9 mouse cellular contexts compared by ENCODE assay signal in the genomic region with DNA sequence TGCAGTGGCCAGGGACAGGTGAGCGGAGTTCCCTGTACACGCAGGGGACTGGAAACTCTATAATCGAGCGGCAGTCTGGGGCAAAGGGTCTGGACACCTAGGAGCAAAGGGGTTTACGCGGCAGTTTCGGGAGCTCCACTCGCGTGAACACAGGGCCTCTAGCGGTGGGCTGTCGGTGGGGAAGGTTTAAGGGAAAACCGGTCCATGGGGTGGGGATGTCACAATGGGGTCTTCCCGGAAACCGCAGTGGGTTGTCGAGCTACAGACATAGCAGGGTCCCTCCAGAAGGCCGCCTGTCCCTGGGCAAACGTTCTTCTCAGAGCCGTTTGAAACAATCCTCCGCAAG.
DNase-seq lines count a peak whose midpoint lies in the region; ATAC-seq and TF ChIP-seq lines count a peak whose summit lies in the region.
"Had no signal": no experiment of that assay in that cellular context is flagged by ENCODE, and none has a peak within 500 bp of the region (broad histone marks: within the 10 kb centered on the region; RNA-seq: fewer than 3 reads in every experiment).

No protein-coding gene starts in this region.

- H3K9me3 ChIP-seq in heart, embryonic 11.5 days (replicated peaks; ENCODE audit: control insufficient read depth, low read length) = no peaks in the 10 kb centered on the region
- H3K9me3 ChIP-seq in embryonic facial prominence, embryonic 11.5 days (replicated peaks; ENCODE audit: control insufficient read depth, low read length) = no peaks in the 10 kb centered on the region
- H3K9me3 ChIP-seq in midbrain, embryonic 16.5 days (replicated peaks; ENCODE audit: control insufficient read depth, low read length, poor library complexity, severe bottlenecking) = no peaks in the 10 kb centered on the region

- H3K27ac ChIP-seq in heart, embryonic 11.5 days (ENCODE audit: low read depth, low read length) = peak overlapping the region; percentile 94
- H3K27ac ChIP-seq in embryonic facial prominence, embryonic 11.5 days (replicated peaks; ENCODE audit: low read depth, low read length) = peak overlapping the region; percentile 97
- H3K27ac ChIP-seq in midbrain, embryonic 16.5 days (ENCODE audit: low read length) = peak overlapping the region; percentile 99

- H3ac ChIP-seq in C2C12 (ENCODE audit: control insufficient read depth, insufficient read length, low read depth) = peak overlapping the region; percentile 97

- H3K4me3 ChIP-seq in heart, embryonic 11.5 days (ENCODE audit: low read depth, low read length) = peak overlapping the region; percentile 97
- H3K4me3 ChIP-seq in C2C12 (ENCODE audit: insufficient read depth, poor library complexity, severe bottlenecking) = peak overlapping the region; percentile 78
- peak overlapping the region; percentile 90 for H3K4me3 ChIP-seq in embryonic facial prominence, embryonic 11.5 days (ENCODE audit: low read depth, low read length)
- peak overlapping the region; percentile 96 for H3K4me3 ChIP-seq in midbrain, embryonic 16.5 days (ENCODE audit: low read depth, low read length)

- TF ChIP-seq CTCF in C2C12 (IDR thresholded peaks at IDR 0.05; ENCODE audit: control insufficient read depth, insufficient read depth, insufficient read length) = no peak

- WGBS in heart, embryonic 11.5 days (ENCODE audit: insufficient replicate concordance) = under 1% methylated on average over 19 of the region's 19 CpGs
- under 1% methylated on average over 19 of the region's 19 CpGs for WGBS in embryonic facial prominence, embryonic 11.5 days
- WGBS in midbrain, embryonic 16.5 days = under 1% methylated on average over 19 of the region's 19 CpGs

- H3K4me1 ChIP-seq in heart, embryonic 11.5 days (ENCODE audit: control insufficient read depth, insufficient read depth, low read length) = peaks cover 33% of the 10 kb centered on the region
- no peaks in the 10 kb centered on the region for H3K4me1 ChIP-seq in embryonic facial prominence, embryonic 11.5 days (ENCODE audit: control insufficient read depth, insufficient read depth, low read length)
- H3K4me1 ChIP-seq in midbrain, embryonic 16.5 days (ENCODE audit: control insufficient read depth, insufficient read depth, low read length) = peaks cover 23% of the 10 kb centered on the region

- ATAC-seq in heart, embryonic 11.5 days (replicated peaks; ENCODE audit: insufficient number of reproducible peaks, low FRiP score, low TSS enrichment) = peak; percentile 36
- no peak for ATAC-seq in embryonic facial prominence, embryonic 11.5 days (replicated peaks; ENCODE audit: insufficient number of reproducible peaks, low FRiP score, low TSS enrichment, low read depth)
- peak; percentile 46 for ATAC-seq in inflammation-experienced regulatory T-cells, adult 6 months
- ATAC-seq in midbrain, embryonic 16.5 days = no peak; the same call in 1 of the 2 replicates

- H3K9ac ChIP-seq in heart, embryonic 11.5 days (ENCODE audit: low read depth, low read length) = peak overlapping the region; percentile 94
- H3K9ac ChIP-seq in embryonic facial prominence, embryonic 11.5 days (replicated peaks; ENCODE audit: low read length) = peak overlapping the region; percentile 92
- peak overlapping the region; percentile 100 for H3K9ac ChIP-seq in midbrain, embryonic 16.5 days (ENCODE audit: low read depth, low read length)

- H3K4me2 ChIP-seq in heart, embryonic 11.5 days = peak overlapping the region; percentile 82
- H3K4me2 ChIP-seq in embryonic facial prominence, embryonic 11.5 days (ENCODE audit: low read depth, low read length) = peak overlapping the region; percentile 96
- H3K4me2 ChIP-seq in midbrain, embryonic 16.5 days (ENCODE audit: low read length) = peak overlapping the region; percentile 76

- peaks cover 49% of the 10 kb centered on the region for H3K79me2 ChIP-seq in C2C12 (ENCODE audit: control insufficient read depth, insufficient read depth)

- H3K79me3 ChIP-seq in C2C12 (ENCODE audit: low read depth) = peaks cover 26% of the 10 kb centered on the region

- H3K36me3 ChIP-seq in heart, embryonic 11.5 days (ENCODE audit: control insufficient read depth, insufficient read depth, low read length) = peaks cover 3% of the 10 kb centered on the region; the same call in 1 of the 2 replicates
- H3K36me3 ChIP-seq in C2C12 (ENCODE audit: control insufficient read depth, insufficient read depth) = peaks cover 6% of the 10 kb centered on the region
- H3K36me3 ChIP-seq in embryonic facial prominence, embryonic 11.5 days (replicated peaks; ENCODE audit: control insufficient read depth, insufficient read depth, low read depth, low read length) = no peaks in the 10 kb centered on the region
- 0 out of 2 replicates have a peak, but pooled peaks cover 3% of the 10 kb centered on the region for H3K36me3 ChIP-seq in midbrain, embryonic 16.5 days (ENCODE audit: control insufficient read depth, insufficient read depth, low read length)

- H3K27me3 ChIP-seq in heart, embryonic 11.5 days (ENCODE audit: control insufficient read depth, insufficient read depth, low read length) = no peaks in the 10 kb centered on the region
- no peaks in the 10 kb centered on the region for H3K27me3 ChIP-seq in C2C12 (ENCODE audit: control insufficient read depth, insufficient read depth, insufficient read length)
- no peaks in the 10 kb centered on the region for H3K27me3 ChIP-seq in embryonic facial prominence, embryonic 11.5 days (ENCODE audit: control insufficient read depth, insufficient read depth, low read length)
- no peaks in the 10 kb centered on the region for H3K27me3 ChIP-seq in midbrain, embryonic 16.5 days (ENCODE audit: control insufficient read depth, insufficient read depth, low read depth, low read length)
- H3K27me3 ChIP-seq: Patski had no signal

- no peak for DNase-seq in heart, adult 11 months
- DNase-seq in embryonic facial prominence, embryonic 11.5 days (ENCODE audit: low spot score) = peak; percentile 65
- no peak for DNase-seq in gastrocnemius, postnatal 25 days
- no peak for DNase-seq in thymus, postnatal 36 days

TF ChIP-seq in C2C12, 6 proteins besides CTCF, POLR2A, EP300 and RAD21:
- TF ChIP-seq FOSL1 (IDR thresholded peaks at IDR 0.05; ENCODE audit: insufficient read depth, low read length, poor library complexity, severe bottlenecking) (no peak), USF1 (IDR thresholded peaks at IDR 0.05; ENCODE audit: low read depth) (no peak), MYOG (IDR thresholded peaks at IDR 0.05; ENCODE audit: control insufficient read depth, extremely low read depth, insufficient read length) (no peak), MAX (IDR thresholded peaks at IDR 0.05) (no peak), CEBPB (IDR thresholded peaks at IDR 0.05; ENCODE audit: low read depth) (no peak), MYOD1 (IDR thresholded peaks at IDR 0.05; ENCODE audit: control insufficient read depth, insufficient read length, low read depth) (no peak)

Comparison
In these comparisons a context has a peak if more than half of its experiments do, and no peak if none do; other contexts are left out.
1. ATAC-seq: peak in heart, embryonic 11.5 days (single experiment) and inflammation-experienced regulatory T-cells, adult 6 months (single experiment); none in embryonic facial prominence, embryonic 11.5 days (single experiment) and midbrain, embryonic 16.5 days (single experiment).
2. Peak in every context shown above with its lines, with median percentiles within 50 percentile points of each other: H3K27ac ChIP-seq, H3K4me2 ChIP-seq, H3K4me3 ChIP-seq and H3K9ac ChIP-seq.